Mouse (Mus musculus) midbrain, embryonic 14.5 days (tissue): ENCODE data around the gene Snx29. TPM values are rescaled to one million over a fixed set of nuclear protein-coding genes. Genes with fewer than 3 reads are reported as not detected.
A peak's percentile ranks its signal among the peaks of the same experiment; 100 is the strongest.

Experiments used
- ATAC-seq: fragments of 200-750 bp; cut with Nextera tagmentation; 2 replicates; pipeline ENCODE4 v1.8.0; 2017; ENCODE audit warnings: moderate number of reproducible peaks, moderate library complexity; ENCODE audit not compliant: low FRiP score, low TSS enrichment
- DNase-seq: peaks from one replicate; pipeline ENCODE4 v3.0.0-alpha.2; 2015
- H3K27ac ChIP-seq: fragments of 300-500 bp; sonication (generic); replicated peaks from 2 replicates; pipeline ENCODE4 v1.5.1; 2014; ENCODE audit warnings: mild to moderate bottlenecking, low read depth, low read length, moderate library complexity
- H3K27me3 ChIP-seq: fragments of 300-500 bp; sonication (generic); 2 replicates; pipeline ENCODE4 v1.6.1; 2014; ENCODE audit warnings: low read length, control low read depth, mixed read lengths; ENCODE audit not compliant: control insufficient read depth, insufficient read depth
- H3K36me3 ChIP-seq: fragments of 300-500 bp; sonication (generic); 2 replicates; pipeline ENCODE4 v1.6.1; 2014; ENCODE audit warnings: low read length, control low read depth; ENCODE audit not compliant: control insufficient read depth, insufficient read depth
- H3K4me1 ChIP-seq: fragments of 300-500 bp; sonication (generic); 2 replicates; pipeline ENCODE4 v1.6.1; 2014; ENCODE audit warnings: mild to moderate bottlenecking, antibody characterized with exemption, low read length, control low read depth; ENCODE audit not compliant: control insufficient read depth, insufficient read depth
- H3K4me2 ChIP-seq: fragments of 300-500 bp; sonication (generic); 2 replicates; pipeline ENCODE4 v1.6.1; 2014; ENCODE audit warnings: mild to moderate bottlenecking, low read length, moderate library complexity
- H3K4me3 ChIP-seq: fragments of 300-500 bp; sonication (generic); replicated peaks from 2 replicates; pipeline ENCODE4 v1.5.1; 2014; ENCODE audit warnings: low read depth, low read length
- H3K9ac ChIP-seq: fragments of 300-500 bp; sonication (generic); replicated peaks from 2 replicates; pipeline ENCODE4 v1.6.1; 2014; ENCODE audit warnings: mild to moderate bottlenecking, low read length, moderate library complexity
- H3K9me3 ChIP-seq: fragments of 300-500 bp; sonication (generic); 2 replicates; pipeline ENCODE4 v1.6.1; 2016; ENCODE audit warnings: low read length, control low read depth, mixed read lengths; ENCODE audit not compliant: control insufficient read depth
- WGBS: fragments of 180-500 bp; shearing (Covaris S2); extraction: QIAGEN DNeasy Blood & Tissue Kit; methylation state at CpG from one replicate; pipeline ENCODE4 v1.1.7; 2014; 5-methylcytosine and 5-hydroxymethylcytosine counted together
- polyA plus RNA-seq: library from polyadenylated mRNA; unstranded; fragments of >200 nt; fragmentation: Nextera tagmentation; extraction: Ambion mirVana; gene quantifications from 2 replicates; pipeline ENCODE4 v1.2.1, GENCODE M21; 2014

Snx29 gene
- polyA plus RNA-seq, 1 experiment from 2014 or later: 16.1 TPM

DNA sequence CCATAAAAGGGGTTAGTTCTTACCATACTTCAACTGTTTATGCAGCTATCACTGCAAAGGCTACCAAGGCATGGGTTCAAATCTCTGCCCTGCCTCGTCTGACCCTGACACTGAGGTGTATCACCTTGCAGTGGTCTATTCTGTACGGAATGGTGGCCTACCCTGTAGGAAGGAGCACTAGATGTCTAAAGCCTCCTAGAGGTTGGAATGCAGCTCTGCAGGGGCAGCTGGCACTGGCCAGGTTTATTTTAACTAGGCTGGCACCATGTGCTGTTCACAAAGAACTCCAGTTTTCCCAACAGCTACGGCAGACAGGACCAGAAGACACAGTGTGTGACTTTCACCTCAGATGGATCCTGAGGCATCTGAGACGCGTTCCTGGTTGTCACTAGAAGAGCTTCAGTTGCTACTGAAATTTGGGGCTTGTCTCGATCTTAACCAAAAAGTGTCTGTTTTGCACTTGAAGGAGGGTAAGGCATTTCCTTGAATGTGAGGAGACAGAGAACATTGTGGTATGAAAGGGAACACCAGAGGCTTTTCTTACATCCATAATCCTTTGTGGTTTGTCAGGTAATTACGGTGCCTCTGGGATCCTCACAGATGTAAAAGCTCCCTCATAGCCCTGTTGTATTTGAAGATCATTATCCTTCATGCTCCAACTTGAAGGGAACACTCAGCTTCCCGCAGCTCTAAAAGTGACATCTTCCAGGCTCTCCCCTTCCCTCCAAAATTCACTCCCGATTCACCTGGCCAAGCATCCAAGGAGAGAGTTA is 305.3 kb downstream of the Snx29 start:
- ATAC-seq: no peak
- WGBS: 86% methylated on average over 9 of the region's 9 CpGs
- Histone ChIP-seq H3K36me3 (no peaks in the 10 kb centered on the region), H3K4me2 (no peak overlapping the region), H3K4me3 (no peak overlapping the region), H3K9me3 (no peaks in the 10 kb centered on the region), H3K27me3 (no peaks in the 10 kb centered on the region), H3K27ac (no peak overlapping the region), H3K4me1 (no peaks in the 10 kb centered on the region), H3K9ac (no peak overlapping the region)
- DNase-seq: no peak

DNA sequence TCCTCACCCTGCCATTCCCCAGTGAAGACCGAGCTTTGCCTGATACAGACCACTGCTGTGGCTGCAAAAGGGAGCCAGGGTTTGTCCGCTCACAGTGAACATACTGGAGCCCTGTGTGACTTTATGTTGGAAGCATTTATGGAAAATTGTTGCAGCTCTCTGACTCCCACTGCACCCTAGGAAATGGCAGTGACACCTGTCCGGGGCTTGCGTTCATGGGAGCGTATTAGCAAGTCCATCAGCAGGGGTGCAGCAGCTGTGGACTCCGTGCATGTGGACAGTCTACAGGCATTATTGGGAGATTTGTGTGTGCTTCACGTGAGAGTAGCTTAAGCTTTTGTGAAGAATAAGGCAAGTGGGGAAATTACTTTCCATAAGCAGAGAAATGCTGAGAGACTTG is 307.0 kb downstream of the Snx29 start:
- Histone ChIP-seq H3K4me2 (no peak overlapping the region), H3K4me1 (no peaks in the 10 kb centered on the region), H3K27ac (no peak overlapping the region), H3K27me3 (no peaks in the 10 kb centered on the region), H3K4me3 (no peak overlapping the region), H3K9me3 (no peaks in the 10 kb centered on the region), H3K9ac (no peak overlapping the region), H3K36me3 (no peaks in the 10 kb centered on the region)
- DNase-seq: no peak
- no peak for ATAC-seq
- 83% methylated on average over 7 of the region's 7 CpGs for WGBS

DNA sequence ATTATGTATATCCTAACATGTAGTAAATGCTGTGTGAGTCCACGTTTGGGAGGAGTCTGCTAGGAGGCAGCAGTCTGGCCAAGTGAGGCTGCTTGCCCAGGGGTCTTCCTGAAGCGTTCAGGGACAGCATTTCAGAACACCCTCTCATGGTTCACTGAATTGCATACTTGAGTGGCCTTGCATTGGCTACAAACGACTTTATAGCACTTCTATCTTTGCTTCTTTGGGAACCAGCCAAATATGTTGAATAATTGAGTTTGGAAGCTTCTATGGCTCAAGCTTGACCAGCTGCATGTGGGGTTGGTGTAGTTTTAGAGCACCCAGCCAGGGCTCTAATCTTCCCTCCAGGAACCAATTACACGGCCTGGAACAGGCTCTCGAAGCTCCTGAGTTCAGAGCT is 307.8 kb downstream of the Snx29 start:
- no peak overlapping the region for H3K4me3 ChIP-seq
- no peak overlapping the region for H3K9ac ChIP-seq
- 52% methylated on average over 5 of the region's 5 CpGs for WGBS
- no peak overlapping the region for H3K27ac ChIP-seq
- H3K36me3 ChIP-seq: no peaks in the 10 kb centered on the region
- H3K4me2 ChIP-seq: no peak overlapping the region
- DNase-seq: no peak
- no peaks in the 10 kb centered on the region for H3K9me3 ChIP-seq
- H3K4me1 ChIP-seq: no peaks in the 10 kb centered on the region
- H3K27me3 ChIP-seq: no peaks in the 10 kb centered on the region
- ATAC-seq: no peak

DNA sequence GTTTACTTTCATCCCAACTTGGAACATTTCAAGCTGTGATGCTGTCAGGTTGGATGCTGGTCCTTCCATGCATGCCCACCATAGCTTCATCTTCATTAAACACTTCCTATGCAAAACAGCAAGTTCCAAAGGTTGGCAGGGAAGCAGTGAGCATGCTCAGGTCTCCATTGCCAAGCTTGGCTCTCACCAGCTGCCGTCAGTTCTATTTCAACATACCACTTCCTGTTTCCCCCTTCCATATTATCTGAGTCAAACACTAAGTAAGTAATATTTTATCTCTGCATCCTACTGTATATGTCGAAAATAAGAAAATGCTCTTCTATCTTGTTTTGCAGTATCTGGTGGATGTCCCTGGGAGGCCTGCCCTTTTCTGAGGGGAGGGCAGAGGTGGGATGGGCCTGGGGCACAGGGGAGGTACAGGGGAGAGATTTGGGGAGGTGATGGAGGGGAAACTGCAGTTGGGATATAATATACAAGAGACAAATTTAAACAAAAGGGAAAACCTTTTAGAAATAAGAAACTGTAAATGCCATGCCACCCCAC is 309.6 kb downstream of the Snx29 start:
- Histone ChIP-seq H3K9ac (no peak overlapping the region), H3K9me3 (no peaks in the 10 kb centered on the region), H3K4me3 (no peak overlapping the region), H3K36me3 (no peaks in the 10 kb centered on the region), H3K27me3 (no peaks in the 10 kb centered on the region), H3K4me1 (peaks cover 11% of the 10 kb centered on the region), H3K27ac (no peak overlapping the region), H3K4me2 (no peak overlapping the region)
- no peak for ATAC-seq
- WGBS: 92% methylated on average over 2 of the region's 2 CpGs
- DNase-seq: no peak

DNA sequence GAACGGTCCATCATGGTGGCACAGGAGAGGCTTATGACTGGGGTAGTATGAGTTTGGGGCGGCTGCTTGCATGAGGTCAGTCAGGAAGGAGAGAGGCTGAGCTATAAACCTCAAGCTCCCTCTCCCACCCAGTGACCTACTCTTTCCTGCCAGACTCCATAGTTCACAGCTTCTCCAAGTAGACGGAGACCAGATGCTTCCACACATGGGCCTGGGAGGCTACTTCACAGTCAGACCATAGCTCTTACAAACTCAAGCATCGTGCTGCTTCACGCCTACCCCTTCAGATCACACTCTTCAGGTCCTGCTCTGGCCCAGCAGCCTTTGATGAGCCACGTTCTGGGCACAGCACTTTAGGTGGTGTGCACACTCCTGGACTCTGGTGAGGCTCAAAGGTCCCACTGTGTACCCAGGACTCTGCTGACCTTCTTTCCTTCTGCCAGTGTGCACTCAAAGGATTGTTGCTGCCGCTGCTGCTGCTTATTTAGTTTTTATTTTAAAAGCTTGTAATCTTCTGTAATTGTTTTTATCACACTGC is 313.6 kb downstream of the Snx29 start:
- DNase-seq (no peak), ATAC-seq (no peak)
- H3K27me3 ChIP-seq: no peaks in the 10 kb centered on the region
- H3K4me2 ChIP-seq: no peak overlapping the region
- no peak overlapping the region for H3K4me3 ChIP-seq
- H3K9ac ChIP-seq: no peak overlapping the region; the same call in 1 of the 2 replicates
- no peaks in the 10 kb centered on the region for H3K36me3 ChIP-seq
- no peaks in the 10 kb centered on the region for H3K9me3 ChIP-seq
- 80% methylated on average over 7 of the region's 7 CpGs for WGBS
- peak overlapping the region; percentile 53; the same call in 1 of the 2 replicates for H3K27ac ChIP-seq
- H3K4me1 ChIP-seq: peaks cover 12% of the 10 kb centered on the region

DNA sequence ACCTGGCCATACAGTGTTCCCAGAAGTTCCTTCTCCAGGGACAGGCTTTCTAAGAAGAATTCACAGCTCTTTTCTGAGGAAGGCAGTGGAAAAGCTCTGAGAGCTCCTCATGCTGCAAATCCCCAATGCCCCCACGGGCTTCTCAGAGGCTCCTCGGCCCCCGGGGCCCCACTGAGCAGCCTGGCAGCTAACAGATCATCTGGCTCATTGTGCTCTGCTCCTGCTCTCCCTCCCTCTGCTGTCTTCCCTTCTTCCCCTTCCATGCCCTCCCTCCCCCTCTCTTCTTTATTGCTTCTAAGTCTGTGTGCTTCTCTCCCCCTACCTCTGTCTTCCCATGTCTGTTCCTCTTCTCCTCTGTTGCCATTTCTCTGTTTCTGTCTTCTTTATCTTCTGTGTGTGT is 314.2 kb downstream of the Snx29 start:
- no peak for ATAC-seq
- H3K27ac ChIP-seq: peak overlapping the region; percentile 53; the same call in 1 of the 2 replicates
- no peak overlapping the region; the same call in 1 of the 2 replicates for H3K9ac ChIP-seq

DNA sequence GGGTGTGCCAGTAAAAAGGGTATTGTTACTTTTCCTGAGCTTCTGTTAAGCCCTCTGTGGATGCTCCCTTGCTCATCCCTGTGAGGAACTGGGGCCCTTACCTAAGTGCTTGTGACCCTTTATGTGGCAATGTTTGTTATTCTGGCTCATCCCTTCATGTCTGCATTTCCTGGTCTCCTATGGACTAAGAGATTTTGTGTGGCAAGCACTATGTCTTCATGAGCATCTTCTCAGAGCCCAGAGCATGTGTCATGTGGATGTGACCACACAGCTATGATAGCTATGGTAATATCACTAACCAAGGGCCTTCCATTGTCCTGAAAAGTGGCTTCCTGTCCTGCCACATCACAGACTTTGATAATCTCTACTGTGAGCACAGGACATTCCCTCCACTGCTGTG is 315.1 kb downstream of the Snx29 start:
- no peak for DNase-seq

More for the DNA sequence above, 314.2 kb downstream of the Snx29 start:
- no peak overlapping the region for H3K4me2 ChIP-seq
- 2% methylated on average over 3 of the region's 3 CpGs for WGBS
- DNase-seq: peak; percentile 34
- no peaks in the 10 kb centered on the region for H3K36me3 ChIP-seq
- peaks cover 12% of the 10 kb centered on the region for H3K4me1 ChIP-seq
- H3K9me3 ChIP-seq: no peaks in the 10 kb centered on the region
- no peak overlapping the region for H3K4me3 ChIP-seq
- H3K27me3 ChIP-seq: no peaks in the 10 kb centered on the region

DNA sequence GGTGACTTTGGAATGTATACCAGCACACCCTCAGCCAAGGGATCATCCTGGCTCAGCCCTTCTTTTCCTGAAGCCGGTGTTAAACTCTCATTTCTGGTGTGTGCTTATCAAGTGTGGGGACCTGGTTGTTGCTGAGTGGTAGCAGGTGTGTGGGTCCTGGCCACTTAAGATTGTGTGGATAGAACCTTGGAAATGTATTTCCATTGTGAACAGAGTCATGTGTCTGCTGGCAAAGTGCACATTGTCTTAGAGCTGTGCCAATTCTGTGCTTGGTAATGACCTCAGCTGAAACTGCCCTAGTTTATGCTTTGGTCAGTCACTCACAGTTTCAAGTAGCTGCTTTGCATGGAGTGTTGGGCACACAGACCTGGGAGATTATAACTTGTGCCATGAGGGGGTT is 316.0 kb downstream of the Snx29 start:
- no peak for DNase-seq
- H3K9me3 ChIP-seq: no peaks in the 10 kb centered on the region
- WGBS: 83% methylated on average over 1 of the region's 1 CpGs
- H3K4me3 ChIP-seq: no peak overlapping the region
- no peaks in the 10 kb centered on the region for H3K27me3 ChIP-seq
- H3K4me1 ChIP-seq: peaks cover 12% of the 10 kb centered on the region
- H3K9ac ChIP-seq: no peak overlapping the region
- no peaks in the 10 kb centered on the region for H3K36me3 ChIP-seq
- H3K4me2 ChIP-seq: no peak overlapping the region
- no peak for ATAC-seq
- H3K27ac ChIP-seq: no peak overlapping the region

More for the DNA sequence above, 315.1 kb downstream of the Snx29 start:
- ATAC-seq: no peak
- Histone ChIP-seq H3K27ac (0 out of 2 replicates have a peak overlapping the region, but pooled peaks have one; percentile 32), H3K4me3 (no peak overlapping the region), H3K9ac (no peak overlapping the region), H3K27me3 (no peaks in the 10 kb centered on the region), H3K36me3 (no peaks in the 10 kb centered on the region), H3K9me3 (no peaks in the 10 kb centered on the region), H3K4me1 (peaks cover 12% of the 10 kb centered on the region), H3K4me2 (no peak overlapping the region)

DNA sequence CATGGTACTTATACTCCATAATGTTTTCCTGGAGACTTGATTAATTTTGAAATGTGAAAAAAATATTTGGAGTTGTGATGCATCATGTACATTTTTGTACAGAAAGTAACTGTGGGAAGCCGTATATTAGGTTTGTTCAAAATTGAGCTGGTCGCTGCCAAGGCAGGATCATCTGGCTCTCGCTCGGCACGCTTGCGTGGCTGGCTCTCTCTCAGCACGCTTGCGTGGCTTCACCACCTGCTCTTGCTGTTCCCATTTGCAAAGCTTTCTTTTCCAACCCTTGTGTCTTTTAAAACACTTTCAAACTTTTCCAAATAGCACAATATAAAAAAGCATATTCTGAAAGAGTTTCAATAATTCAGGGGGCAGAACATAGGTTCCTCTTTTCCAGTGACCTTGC is 317.2 kb downstream of the Snx29 start:
- ATAC-seq (no peak), DNase-seq (no peak)
- WGBS: 92% methylated on average over 8 of the region's 8 CpGs

More for the DNA sequence above, 317.2 kb downstream of the Snx29 start:
- H3K27ac ChIP-seq: no peak overlapping the region
- H3K9ac ChIP-seq: no peak overlapping the region
- no peaks in the 10 kb centered on the region for H3K27me3 ChIP-seq
- peaks cover 12% of the 10 kb centered on the region for H3K4me1 ChIP-seq
- H3K36me3 ChIP-seq: no peaks in the 10 kb centered on the region
- no peaks in the 10 kb centered on the region for H3K9me3 ChIP-seq
- H3K4me3 ChIP-seq: no peak overlapping the region
- no peak overlapping the region for H3K4me2 ChIP-seq
